Mouse (Mus musculus) frontal cortex, adult 2 months (tissue): ENCODE measurements at regions not wholly inside any gene's neighbourhood (a gene's known extent, or its start where the extent isn't known, plus 50 kb on each side); places are given as distances from the start of the nearest gene placed in this dataset.
A peak's percentile ranks its signal among the peaks of the same experiment; 100 is the strongest.
"Not testable (repeated sequence)": the region's sequence is repeated elsewhere in the genome, so short reads cannot be mapped to it uniquely, and the experiment has no call there.

Experiments used
- DNase-seq, 2 experiments: peaks; one replicate each; pipeline ENCODE4 v3.0.0; 2022; ENCODE audit warnings: low spot score in 1 of 2; ENCODE audit errors: extremely low spot score in 1 of 2

DNA sequence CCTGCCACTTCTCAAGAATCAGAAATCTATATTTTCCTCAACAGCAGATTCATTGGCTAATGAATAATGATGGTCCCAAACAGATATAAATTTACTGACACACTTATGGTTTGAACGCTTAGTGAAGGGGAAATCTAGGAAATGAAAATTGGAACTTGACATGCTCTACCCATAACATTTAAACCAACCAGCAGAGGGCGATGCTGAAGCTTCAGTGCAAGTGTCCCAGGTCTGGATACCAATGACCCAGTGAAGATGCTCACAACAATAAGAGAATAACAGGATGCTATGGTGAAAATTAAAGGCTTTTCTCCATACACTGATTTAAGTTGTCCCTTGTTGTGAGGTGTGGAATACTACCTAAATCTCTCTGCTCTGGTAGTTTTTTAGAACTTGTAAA is 236.0 kb upstream of the Rorb start:
- peak in 1 of 2 experiments; percentile 32 for DNase-seq

DNA sequence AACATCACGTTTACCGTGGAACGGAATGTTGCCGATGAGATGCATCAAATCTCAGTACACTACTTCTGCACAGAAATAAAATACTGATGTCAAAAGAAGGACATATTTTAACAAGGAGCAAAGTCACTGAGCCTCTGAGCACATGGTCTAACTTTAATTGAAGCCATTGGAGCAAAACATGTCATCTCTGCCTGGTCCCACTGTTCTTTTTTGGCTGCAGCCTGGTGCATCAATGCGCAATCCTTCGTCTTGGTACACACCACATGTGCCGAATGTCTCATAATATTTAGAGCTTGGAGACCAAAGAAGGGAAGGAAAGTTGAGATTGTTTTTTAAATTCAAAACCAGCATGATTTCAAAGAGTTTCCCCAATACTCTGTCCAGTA is 233.4 kb upstream of the Rorb start:
- DNase-seq = no peak

DNA sequence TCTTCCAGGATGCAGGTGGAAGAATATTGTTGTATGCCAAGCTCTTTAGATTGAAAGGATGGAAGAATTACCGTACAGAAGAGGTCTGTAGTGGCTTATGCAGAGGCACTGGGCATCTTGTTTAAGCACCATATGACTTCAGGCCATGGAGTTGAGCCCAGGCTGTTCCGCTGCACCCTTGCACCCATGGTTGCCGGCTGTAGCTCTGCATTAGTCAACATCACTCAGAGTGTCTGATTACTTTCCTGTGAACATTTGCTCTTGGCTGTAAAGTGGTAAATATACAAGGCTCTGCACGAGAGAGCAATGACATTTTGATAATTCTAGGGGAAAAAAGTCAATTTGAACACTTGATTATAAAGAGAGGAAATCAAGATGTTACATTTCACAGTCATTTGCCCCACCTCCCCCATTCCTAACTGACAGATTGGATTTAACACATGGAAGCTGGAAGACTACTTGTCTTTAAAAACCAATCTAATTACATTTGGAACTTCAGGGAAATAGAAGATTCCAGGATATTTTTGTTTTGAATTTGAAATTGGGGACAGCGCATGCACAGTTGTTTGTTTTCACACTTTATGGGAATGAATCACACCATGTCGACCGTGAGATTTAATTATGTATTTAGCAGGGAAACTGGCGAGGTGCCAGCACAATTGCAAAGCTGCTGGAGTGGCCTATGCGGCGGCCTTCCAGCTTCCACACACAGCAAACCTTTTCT is 232.9 kb upstream of the Rorb start:
- peak; percentile 4 to 50 for DNase-seq

DNA sequence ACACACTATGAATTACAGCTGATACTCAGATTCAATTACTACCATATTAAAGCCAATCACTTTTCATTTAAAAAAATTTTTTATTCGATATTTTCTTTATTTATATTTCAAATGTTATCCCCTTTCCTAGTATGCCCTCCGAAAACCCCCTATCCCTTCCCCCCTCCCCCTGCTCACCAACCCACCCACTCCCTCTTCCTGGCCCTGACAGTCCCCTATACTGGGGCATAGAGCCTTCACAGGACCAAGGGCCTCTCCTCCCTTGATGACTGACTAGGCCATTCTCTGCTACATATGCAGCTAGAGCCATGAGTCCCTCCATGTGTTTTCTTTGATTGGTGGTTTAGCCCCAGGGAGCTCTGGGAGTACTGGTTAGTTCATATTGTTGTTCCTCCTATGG is 196.1 kb upstream of the Rorb start:
- DNase-seq = not testable (repeated sequence)

DNA sequence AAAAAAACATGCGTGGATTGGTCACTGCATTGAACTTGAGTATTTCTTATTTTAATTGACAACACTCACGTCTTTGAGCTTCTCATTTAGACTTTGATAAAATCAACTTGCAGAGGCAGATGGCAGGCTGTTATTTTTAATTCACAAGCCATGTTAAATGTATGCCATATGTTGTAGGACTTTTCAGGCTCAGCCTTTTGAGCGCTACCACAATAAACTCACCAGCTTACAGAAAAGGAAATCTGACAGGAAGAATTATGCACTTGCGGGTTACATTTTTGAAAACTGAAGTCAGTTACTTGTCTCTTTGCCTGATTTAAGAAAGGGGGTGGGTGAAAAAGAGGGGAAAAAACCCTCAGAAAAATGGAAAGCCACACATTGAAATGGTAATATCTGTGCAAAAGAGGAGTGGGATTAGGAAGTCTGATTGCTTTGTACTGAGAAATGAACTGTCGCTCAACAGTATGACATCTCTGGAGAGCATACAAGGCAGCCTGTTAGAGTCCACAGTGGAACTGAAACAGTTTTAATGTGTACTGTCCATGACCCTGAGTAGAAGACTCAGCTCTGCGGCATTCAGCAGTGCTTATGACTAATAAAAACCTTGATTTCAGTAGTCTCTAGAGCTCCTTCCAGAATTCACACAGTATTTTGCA is 195.6 kb upstream of the Rorb start:
- DNase-seq = peak; percentile 21 to 64

DNA sequence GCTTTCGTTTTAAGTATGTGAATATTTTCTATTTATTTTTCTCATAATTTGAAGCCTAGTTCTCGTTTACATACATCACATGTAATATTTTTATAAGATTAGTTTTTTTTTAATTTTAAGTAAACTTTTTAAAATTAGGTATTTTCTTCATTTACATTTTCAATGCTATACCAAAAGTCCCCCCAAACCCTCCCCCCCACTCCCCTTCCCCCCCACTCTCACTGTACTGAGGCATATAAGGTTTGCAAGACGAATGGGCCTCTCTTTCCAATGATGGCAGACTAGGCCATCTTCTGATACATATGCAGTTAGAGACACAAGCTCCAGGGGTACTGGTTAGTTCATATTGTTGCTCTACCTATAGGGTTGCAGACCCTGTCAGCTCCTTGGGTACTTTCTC is 174.9 kb upstream of the Rorb start:
- DNase-seq = not testable (repeated sequence)

DNA sequence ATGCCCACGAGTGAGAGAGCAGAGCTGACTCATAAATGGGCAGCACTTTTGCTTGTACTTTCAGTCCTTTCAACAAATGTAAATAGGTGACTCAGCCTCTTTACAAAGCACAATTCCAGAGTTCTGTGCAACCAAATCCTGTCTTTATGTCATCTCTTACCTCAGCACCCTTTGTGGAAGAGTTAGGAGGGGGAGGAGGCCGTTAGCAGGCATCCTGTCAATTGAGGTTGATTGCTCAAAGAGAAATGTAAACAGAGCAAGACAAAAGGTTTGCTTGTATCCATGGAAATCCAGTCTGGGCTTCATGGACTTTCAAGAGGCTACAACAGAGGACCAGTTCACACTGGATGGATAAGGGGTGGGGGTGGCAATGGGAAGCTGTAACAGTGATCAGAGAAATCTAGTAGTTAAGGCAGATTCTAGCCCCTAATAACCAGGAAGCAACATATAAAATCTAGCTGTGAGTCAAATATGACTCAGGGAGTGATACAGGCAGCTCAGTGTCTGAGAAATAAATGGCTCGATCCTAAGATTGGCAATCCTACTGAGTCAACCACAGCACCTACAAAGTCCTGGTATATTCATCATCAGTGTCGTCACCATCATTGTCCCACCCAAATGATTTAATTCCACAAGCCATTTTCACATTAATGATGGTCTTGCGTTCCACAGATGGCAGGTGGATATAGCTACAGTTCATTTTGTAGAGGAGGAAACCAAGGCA is 136.0 kb upstream of the Rorb start:
- DNase-seq = peak in 1 of 2 experiments; percentile 23

DNA sequence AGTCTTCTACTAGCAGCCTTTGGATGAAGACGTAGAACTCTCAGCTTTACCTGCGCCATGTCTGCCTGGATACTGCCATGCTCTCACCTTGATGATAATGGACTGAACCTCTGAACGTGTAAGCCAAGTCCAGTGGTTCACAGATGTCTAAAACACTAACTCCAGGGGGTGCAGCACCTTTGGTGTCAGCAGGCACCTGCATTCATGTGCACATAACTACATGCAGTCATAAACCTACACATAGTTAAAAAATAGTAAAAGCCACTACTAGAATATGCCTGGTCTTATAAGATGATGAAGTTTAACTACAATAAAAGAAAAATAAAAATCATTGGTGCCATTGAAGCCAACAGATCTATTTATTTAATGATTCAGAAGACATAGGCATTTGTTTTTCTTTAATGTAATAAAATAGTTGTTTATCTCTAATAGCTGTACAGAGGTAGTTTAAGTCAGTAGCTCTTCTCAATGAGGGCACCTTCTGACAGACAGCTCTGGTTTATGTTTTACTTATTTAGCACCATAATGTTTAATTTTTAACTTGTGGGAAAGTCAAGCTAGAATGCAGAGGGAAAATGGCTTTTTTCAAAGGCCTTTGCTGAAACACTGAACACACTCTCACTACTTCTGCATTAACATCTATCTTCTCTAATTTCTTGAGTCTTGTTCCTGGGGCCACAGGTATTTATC is 118.5 kb upstream of the Rorb start:
- no peak for DNase-seq

DNA sequence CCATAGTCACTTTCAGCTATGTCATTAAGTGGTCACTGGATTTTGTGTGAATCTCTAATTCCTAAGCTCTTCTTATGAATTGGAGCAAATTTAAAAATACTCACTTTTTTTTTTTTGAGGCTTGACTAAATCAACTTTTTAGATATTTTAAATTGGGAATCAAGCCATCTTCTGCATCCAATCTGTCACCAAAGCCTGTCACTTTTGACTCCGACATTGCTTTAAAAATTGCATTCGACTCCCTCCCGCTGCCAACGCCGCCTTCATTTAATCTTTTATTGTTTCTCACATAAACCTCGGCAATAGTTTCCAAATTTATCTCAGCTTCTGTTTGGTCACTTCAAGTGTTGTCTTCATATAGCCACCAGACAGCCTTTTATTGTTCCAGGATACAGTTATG is 109.8 kb upstream of the Rorb start:
- DNase-seq = no peak

DNA sequence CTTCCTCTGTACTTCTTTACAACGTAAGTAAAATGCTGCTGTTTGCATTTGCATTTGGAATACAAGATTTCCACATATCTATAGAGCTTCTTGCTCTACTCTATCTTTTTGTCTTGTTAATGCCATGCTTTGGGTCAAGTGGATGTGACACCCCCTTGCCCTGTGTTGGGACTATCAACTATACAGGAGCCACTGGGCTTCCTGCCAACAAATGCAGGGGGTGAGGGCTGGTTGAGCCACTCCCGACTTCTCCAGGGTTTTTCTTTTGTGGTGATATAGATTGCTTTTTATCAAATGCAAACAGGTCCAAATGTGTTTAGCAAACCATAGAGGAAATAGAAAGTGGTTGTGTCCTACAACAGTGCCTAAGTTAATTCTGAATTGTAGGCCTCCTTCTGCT is 108.4 kb upstream of the Rorb start:
- no peak for DNase-seq

DNA sequence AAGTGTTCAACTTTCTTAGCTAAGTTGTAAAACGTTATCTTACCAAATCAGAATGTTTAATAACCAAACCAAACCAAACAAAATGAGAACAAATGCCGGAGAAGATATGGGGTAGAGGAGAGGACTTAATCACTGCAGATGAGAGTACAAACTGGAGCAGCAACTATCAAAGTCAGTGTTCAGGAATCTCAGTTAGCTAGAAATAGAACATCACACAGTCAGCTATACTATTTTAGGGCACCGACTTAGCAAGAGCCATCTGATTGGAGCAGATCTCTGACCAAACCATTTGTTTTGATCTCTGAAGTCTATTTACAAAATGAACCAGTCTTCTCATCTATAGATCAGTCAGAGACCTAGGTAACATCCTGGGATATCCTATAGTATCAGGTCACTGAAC is 107.7 kb upstream of the Rorb start:
- DNase-seq = no peak

DNA sequence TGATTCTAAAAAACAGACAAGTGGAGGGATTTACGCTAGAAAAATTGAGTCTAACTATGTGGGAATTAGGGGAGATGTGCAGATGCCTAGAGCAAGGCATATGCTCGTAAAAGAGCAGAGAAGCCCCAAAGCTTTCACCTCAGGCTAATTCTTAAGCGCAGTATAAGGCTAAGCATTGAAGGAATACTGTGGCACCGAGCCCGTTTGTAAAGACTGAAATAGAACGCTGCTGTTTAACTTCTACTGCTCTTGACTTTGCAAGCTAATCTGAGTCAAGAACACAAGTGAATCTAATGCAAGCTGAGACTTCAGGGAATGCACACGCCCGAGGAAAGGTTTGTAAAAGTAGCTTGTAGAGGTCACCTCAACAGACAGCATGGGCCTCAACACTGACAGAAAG is 88.5 kb upstream of the Rorb start:
- DNase-seq = peak in 1 of 2 experiments; percentile 16

DNA sequence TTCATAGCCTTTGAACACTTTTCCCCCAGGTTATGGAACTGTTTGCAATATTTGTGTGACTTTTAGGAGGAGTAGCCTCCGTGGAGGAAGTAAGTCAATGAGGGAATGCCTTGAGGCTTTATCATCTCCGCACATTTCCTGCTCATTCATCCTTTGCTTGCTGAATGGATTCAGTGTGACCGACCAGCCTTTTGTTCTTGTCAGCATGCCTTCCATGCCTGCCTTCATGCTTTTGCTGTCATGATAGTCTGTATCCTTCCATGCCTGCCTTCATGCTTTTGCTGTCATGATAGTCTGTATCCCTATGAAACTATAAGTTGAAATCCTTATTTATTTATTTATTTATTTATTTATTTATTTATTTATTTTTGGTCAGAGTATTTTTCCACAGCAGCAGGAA is 87.8 kb upstream of the Rorb start:
- no peak for DNase-seq

DNA sequence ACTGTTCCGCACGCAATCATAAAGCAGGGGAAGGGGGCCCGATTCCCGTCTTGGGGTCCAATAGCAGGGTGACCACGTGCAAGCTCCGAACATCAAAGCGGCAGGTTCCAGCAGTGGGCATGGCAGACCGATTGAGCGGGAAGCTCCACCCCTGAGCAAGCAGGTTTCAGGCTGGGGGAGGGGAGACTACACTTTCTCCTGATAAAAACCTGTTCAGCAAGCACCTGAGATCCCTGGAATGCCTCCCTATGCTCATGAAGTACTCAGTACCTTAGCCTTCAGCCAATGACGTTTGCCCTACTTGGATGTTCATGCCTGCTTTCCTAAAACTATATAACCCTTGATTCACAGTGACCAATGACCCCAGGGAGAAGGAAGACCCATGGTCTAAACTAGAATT is 83.7 kb upstream of the Rorb start:
- DNase-seq = no peak

DNA sequence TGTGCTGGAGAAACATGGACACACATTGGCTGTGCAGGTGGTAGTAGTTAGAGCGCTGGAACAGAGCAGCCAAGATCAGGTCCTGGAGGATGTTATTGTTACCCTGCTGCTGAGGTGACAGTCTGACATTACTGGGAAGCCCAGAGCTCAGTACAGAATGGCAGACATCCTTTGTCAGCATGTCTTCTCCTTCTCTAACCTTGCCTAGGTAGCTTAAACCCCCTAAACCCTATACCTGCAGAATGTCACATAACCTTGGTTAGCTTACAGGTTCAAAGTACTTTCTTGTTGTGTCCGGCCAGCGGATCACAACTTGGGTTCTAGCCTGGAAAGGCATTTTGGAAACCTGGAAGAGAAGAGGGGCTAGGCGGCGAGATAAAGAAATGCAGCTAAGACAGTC is 83.3 kb upstream of the Rorb start:
- no peak for DNase-seq

DNA sequence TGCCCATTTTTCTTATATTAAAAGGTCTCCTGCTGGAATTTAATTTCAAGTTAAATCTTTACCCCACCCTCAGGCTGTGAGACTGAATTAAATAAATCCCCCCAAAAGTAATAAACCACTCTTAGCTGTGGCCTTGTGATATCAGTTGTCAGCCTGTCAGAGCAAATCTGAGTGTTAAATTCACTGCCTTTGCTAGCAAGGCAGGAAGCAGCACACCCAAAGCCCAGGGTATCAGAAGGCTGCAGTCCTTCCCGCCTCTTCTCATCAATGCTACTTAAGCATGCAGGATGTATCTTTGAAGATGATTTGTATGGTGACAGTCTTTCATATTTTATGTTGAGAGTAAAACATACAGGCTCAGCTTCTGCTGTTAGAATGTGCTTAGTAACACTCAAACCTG is 61.8 kb upstream of the Rorb start:
- no peak for DNase-seq

DNA sequence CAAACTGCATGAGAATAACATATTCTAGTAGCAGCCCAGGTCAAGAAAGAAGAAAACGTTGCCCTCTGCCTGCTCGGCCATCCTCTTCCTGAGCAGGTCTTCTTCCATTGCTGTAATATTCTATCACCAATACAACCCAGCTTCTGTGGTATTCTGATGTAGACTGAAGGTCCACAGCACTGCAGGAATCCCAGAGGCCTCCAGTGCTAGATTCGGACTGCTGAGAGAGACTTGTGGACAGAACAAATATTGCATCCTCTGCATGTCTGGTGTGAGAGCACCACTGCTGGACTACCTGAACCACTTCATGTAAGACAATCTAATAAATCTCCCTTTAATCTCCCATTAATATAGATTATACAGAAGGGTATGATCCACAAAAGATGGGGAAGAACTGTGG is 59.8 kb upstream of the Rorb start:
- no peak for DNase-seq
